Mouse (Mus musculus) neutrophil, adult 83 days (primary cell): ENCODE measurements around the gene Sult2a2. TPM values are rescaled to one million over a fixed set of nuclear protein-coding genes. Genes with fewer than 3 reads are reported as not detected.

Source experiments
- total RNA-seq, 2 experiments: library from RNA; stranded (reverse); gene quantifications; one replicate each; pipeline ENCODE4 v1.2.4; 2023

Sult2a2 gene
- not detected for total RNA-seq

GRCm38 (mm10) chr7:13733205-13733604, at the start of gene Sult2a2:
TSS of gene Sult2a2 (plus strand) at chr7:13733505.

Other genes with a start within 250 kb of the Sult2a2 start
- not detected for gene Bsph2, start 162.4 kb upstream of the Sult2a2 start, total RNA-seq
- not detected for gene Sult2a5, start 109.5 kb upstream of the Sult2a2 start, total RNA-seq
- not detected for gene Sult2a1, start 103.9 kb downstream of the Sult2a2 start, total RNA-seq